Mouse (Mus musculus) spleen, adult 2 months (tissue): Measurements from ENCODE around the gene Gm13285. TPM values are rescaled to one million over a fixed set of nuclear protein-coding genes. Genes with fewer than 3 reads are reported as not detected.
"Not testable (repeated sequence)": the region's sequence is repeated elsewhere in the genome, so short reads cannot be mapped to it uniquely, and the experiment has no call there.

Experiments used
- DNase-seq, 2 experiments: peaks; one replicate each; pipeline versions ENCODE4 v3.0.0 to v3.0.0-alpha.2; 2012 to 2021; ENCODE audit warnings: low spot score in 2 of 2, low read depth in 1 of 2
- H3K27ac ChIP-seq: fragments of 200-500 bp; 2 replicates; pipeline ENCODE4 v1.5.1; 2012; ENCODE audit warnings: low read length, inconsistent platforms; ENCODE audit not compliant: insufficient read depth
- H3K27me3 ChIP-seq: fragments of 200-500 bp; 2 replicates; pipeline ENCODE4 v1.6.1; 2012; ENCODE audit warnings: mild to moderate bottlenecking, moderate library complexity, low read length, inconsistent platforms; ENCODE audit not compliant: control insufficient read depth, insufficient read depth
- H3K36me3 ChIP-seq: fragments of 200-500 bp; 2 replicates; pipeline ENCODE4 v1.6.1; 2012; ENCODE audit warnings: mild to moderate bottlenecking, low read length, inconsistent platforms; ENCODE audit not compliant: control insufficient read depth, insufficient read depth
- H3K4me1 ChIP-seq: fragments of 200-500 bp; 2 replicates; pipeline ENCODE4 v1.6.1; 2011; ENCODE audit warnings: inconsistent platforms; ENCODE audit not compliant: control insufficient read depth, insufficient read depth, insufficient read length
- H3K4me3 ChIP-seq: fragments of 200-500 bp; 2 replicates; pipeline ENCODE4 v1.5.1; 2011; ENCODE audit warnings: mild to moderate bottlenecking, inconsistent platforms; ENCODE audit not compliant: insufficient read depth, insufficient read length; ENCODE audit errors: extremely low read depth
- WGBS: fragments of 180-500 bp; shearing (Covaris S2); methylation state at CpG from one replicate; pipeline ENCODE4 v1.1.7; 2018; 5-methylcytosine and 5-hydroxymethylcytosine counted together
- polyA plus RNA-seq: library from polyadenylated mRNA; depleted of rRNA; stranded (reverse); fragments of >200 nt; gene quantifications from 2 replicates; pipeline ENCODE4 v1.2.3, GENCODE M21; 2012

Gm13285 gene
- polyA plus RNA-seq, 1 experiment: not detected

GRCm38 (mm10) chr4:88763384-88764018 is 36.0 kb upstream of the Gm13285 start:
- not testable (repeated sequence) for H3K36me3 ChIP-seq, H3K4me1 ChIP-seq, H3K27me3 ChIP-seq, H3K27ac ChIP-seq
- peak in 1 of 2 experiments; percentile 32 for DNase-seq
- peak overlapping the region; percentile 51 for H3K4me3 ChIP-seq
- 2% methylated on average over 32 of the region's 42 CpGs for WGBS

GRCm38 (mm10) chr4:88773534-88773933 is 25.9 kb upstream of the Gm13285 start, which contains the start of gene Gm13290:
Gene Gm13290, plus strand, starts transcription at chr4:88773834.
- not testable (repeated sequence) for H3K36me3 ChIP-seq, DNase-seq, H3K4me3 ChIP-seq, H3K4me1 ChIP-seq, H3K27me3 ChIP-seq, H3K27ac ChIP-seq
- WGBS: no CpG with 5 or more reads among the region's 32 CpGs

DNA sequence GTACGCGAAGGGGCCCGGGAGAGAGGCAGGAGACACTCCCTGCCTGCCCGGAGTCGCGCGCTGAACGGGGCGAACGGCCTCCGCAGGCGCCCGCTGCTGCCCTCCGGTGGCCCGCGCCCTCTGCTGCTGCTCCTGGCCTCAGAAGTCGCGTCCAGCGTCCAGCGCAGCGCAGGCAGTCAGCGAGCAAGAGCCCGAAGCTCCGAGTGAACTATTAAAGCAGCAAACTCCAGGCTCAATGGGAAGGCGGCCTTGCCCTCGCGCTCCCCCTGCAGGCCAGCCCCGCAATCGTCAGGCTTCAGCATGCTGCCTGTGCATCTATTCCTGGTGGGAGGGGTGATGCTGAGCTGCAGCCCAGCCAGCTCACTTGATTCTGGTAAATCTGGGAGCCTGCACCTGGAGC is 22.8 kb upstream of the Gm13285 start, which contains the start of gene Gm13289:
Gene Gm13289 (plus strand): TSS at position 301 of the 400 bp plus-strand sequence.
- not testable (repeated sequence) for H3K36me3 ChIP-seq, H3K4me1 ChIP-seq, H3K27ac ChIP-seq, DNase-seq, H3K4me3 ChIP-seq, H3K27me3 ChIP-seq
- no CpG with 5 or more reads among the region's 29 CpGs for WGBS

DNA sequence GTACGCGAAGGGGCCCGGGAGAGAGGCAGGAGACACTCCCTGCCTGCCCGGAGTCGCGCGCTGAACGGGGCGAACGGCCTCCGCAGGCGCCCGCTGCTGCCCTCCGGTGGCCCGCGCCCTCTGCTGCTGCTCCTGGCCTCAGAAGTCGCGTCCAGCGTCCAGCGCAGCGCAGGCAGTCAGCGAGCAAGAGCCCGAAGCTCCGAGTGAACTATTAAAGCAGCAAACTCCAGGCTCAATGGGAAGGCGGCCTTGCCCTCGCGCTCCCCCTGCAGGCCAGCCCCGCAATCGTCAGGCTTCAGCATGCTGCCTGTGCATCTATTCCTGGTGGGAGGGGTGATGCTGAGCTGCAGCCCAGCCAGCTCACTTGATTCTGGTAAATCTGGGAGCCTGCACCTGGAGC is 19.9 kb upstream of the Gm13285 start, which contains the start of gene Gm13272:
Gene Gm13272 (plus strand): TSS at position 301 of the 400 bp plus-strand sequence.
- not testable (repeated sequence) for H3K4me1 ChIP-seq, H3K27ac ChIP-seq, H3K4me3 ChIP-seq, DNase-seq, H3K36me3 ChIP-seq, H3K27me3 ChIP-seq
- WGBS: no CpG with 5 or more reads among the region's 29 CpGs

DNA sequence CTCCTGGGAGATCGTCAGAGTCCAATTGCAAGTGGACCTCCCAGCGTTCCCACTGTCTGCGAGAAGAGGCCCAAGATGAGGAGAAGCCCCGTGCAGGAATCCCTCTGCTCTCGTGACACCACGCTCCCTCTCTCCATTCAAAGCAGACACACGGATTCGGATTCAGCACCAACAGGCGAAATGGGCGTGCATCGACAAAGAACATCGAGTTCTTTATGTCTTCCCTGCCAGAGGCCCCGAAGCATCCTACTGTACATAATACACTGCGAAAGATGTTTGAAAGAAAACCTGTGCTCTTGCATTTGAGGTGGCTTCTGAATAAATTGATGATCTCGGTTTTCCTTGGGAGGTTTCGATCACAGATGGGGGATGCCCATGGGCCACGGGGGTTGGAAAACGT is 19.1 kb upstream of the Gm13285 start:
- H3K4me1 ChIP-seq, H3K27ac ChIP-seq, DNase-seq, H3K36me3 ChIP-seq, H3K4me3 ChIP-seq, H3K27me3 ChIP-seq: not testable (repeated sequence)
- 69% methylated on average over 16 of the region's 18 CpGs for WGBS

DNA sequence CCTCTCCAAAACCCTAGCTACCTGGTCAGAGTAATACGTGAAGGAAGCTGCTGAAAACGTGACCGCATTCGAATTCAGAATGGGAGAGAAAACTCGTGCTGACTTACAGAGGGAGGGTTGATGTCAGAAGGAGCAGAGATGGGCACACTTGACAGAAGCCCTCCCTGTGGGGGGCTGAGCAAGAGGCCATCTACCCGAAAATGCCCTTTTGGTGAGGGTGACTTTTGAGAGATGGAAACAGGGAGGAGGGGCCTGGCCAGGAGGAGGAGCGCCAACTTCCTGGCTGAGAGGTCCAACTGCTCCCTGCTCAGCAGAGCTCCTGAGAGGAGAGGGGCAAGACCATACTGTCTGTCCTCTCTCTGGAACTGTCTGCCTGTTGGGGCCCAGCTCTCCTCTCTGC is 17.6 kb upstream of the Gm13285 start, which contains the start of gene Ifnz:
Gene Ifnz (plus strand): TSS at position 301 of the 400 bp plus-strand sequence.
- Histone ChIP-seq H3K27ac (0 out of 2 replicates have a peak within 1 kb of the TSS, but pooled peaks have one; percentile 22), H3K4me3 (peak within 1 kb of the TSS; percentile 39; the same call in 1 of the 2 replicates)
- not testable (repeated sequence) for H3K27me3 ChIP-seq, DNase-seq, H3K4me1 ChIP-seq, H3K36me3 ChIP-seq
- WGBS: 2% methylated on average over 5 of the region's 7 CpGs

- Histone ChIP-seq H3K27ac (0 out of 2 replicates have a peak overlapping the region, but pooled peaks have one; percentile 22), H3K4me3 (peak overlapping the region; percentile 39; the same call in 1 of the 2 replicates)
- H3K4me1 ChIP-seq, H3K36me3 ChIP-seq, DNase-seq, H3K27me3 ChIP-seq: not testable (repeated sequence)
- 0% methylated on average over 3 of the region's 31 CpGs for WGBS
Observed at GRCm38 (mm10) chr4:88782335-88782734, 17.1 kb upstream of the Gm13285 start.

DNA sequence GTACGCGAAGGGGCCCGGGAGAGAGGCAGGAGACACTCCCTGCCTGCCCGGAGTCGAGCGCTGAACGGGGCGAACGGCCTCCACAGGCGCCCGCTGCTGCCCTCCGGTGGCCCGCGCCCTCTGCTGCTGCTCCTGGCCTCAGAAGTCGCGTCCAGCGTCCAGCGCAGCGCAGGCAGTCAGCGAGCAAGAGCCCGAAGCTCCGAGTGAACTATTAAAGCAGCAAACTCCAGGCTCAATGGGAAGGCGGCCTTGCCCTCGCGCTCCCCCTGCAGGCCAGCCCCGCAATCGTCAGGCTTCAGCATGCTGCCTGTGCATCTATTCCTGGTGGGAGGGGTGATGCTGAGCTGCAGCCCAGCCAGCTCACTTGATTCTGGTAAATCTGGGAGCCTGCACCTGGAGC is 14.1 kb upstream of the Gm13285 start, which contains the start of gene Gm13276:
Gene Gm13276 (plus strand): TSS at position 301 of the 400 bp plus-strand sequence.
- H3K27ac ChIP-seq, DNase-seq, H3K36me3 ChIP-seq, H3K4me1 ChIP-seq, H3K27me3 ChIP-seq, H3K4me3 ChIP-seq: not testable (repeated sequence)
- no CpG with 5 or more reads among the region's 27 CpGs for WGBS
